Mouse (Mus musculus): ENCODE measurements around the gene Polr3f.

GRCm38 (mm10) chr2:144537123-144537522 is 9.6 kb downstream of the Polr3f start:
- TF ChIP-seq CTCF (IDR thresholded peaks at IDR 0.05; ENCODE audit: insufficient read depth, low read depth, low read length): no peak
- no peak for TF ChIP-seq POLR2A (IDR thresholded peaks at IDR 0.05; ENCODE audit: insufficient read depth, low read depth, low read length)

All from olfactory bulb, adult 2 months (tissue).